Mouse (Mus musculus) heart, postnatal 0 days (tissue): ENCODE data around the gene Gpr153. TPM values are rescaled to one million over a fixed set of nuclear protein-coding genes. Genes with fewer than 3 reads are reported as not detected.

Experiments used
- ATAC-seq: fragments of 200-750 bp; cut with Nextera tagmentation; 2 replicates; pipeline ENCODE4 v1.8.0; 2017; ENCODE audit warnings: low read depth, moderate number of reproducible peaks, moderate library complexity; ENCODE audit not compliant: insufficient read depth
- DNase-seq: peaks from one replicate; pipeline ENCODE4 v3.0.0-alpha.2; 2016; ENCODE audit warnings: low spot score
- H3K27ac ChIP-seq: fragments of 300-500 bp; sonication (generic); 2 replicates; pipeline ENCODE4 v1.5.1; 2014; ENCODE audit warnings: low read depth, mild to moderate bottlenecking
- H3K27me3 ChIP-seq: fragments of 300-500 bp; sonication (generic); 2 replicates; pipeline ENCODE4 v1.6.1; 2014; ENCODE audit warnings: low read length, mixed read lengths; ENCODE audit not compliant: control insufficient read depth, insufficient read depth
- H3K36me3 ChIP-seq: fragments of 300-500 bp; sonication (generic); replicated peaks from 2 replicates; pipeline ENCODE4 v1.6.1; 2014; ENCODE audit warnings: low read length, mixed read lengths; ENCODE audit not compliant: control insufficient read depth, insufficient read depth
- H3K4me1 ChIP-seq: fragments of 300-500 bp; sonication (generic); 2 replicates; pipeline ENCODE4 v1.6.1; 2014; ENCODE audit warnings: antibody characterized with exemption; ENCODE audit not compliant: control insufficient read depth, insufficient read depth
- H3K4me2 ChIP-seq: fragments of 300-500 bp; sonication (generic); 2 replicates; pipeline ENCODE4 v1.6.1; 2014; ENCODE audit warnings: low read depth, mild to moderate bottlenecking, low read length, moderate library complexity
- H3K4me3 ChIP-seq: fragments of 300-500 bp; sonication (generic); 2 replicates; pipeline ENCODE4 v1.5.1; 2014; ENCODE audit warnings: low read depth, low read length
- H3K9ac ChIP-seq: fragments of 300-500 bp; sonication (generic); replicated peaks from 2 replicates; pipeline ENCODE4 v1.6.1; 2014; ENCODE audit warnings: low read depth, low read length, mixed read lengths
- H3K9me3 ChIP-seq: fragments of 300-500 bp; sonication (generic); replicated peaks from 2 replicates; pipeline ENCODE4 v1.6.1; 2016; ENCODE audit warnings: low read length; ENCODE audit not compliant: control insufficient read depth
- CTCF ChIP-seq: IDR thresholded peaks from 2 replicates; pipeline ENCODE4 v1.5.1; 2016; ENCODE audit warnings: antibody characterized with exemption, control low read depth, low read depth
- EP300 ChIP-seq: IDR thresholded peaks from 2 replicates; pipeline ENCODE4 v1.6.1; 2016; ENCODE audit warnings: antibody characterized with exemption, low read depth
- WGBS: fragments of 180-500 bp; shearing (Covaris S2); extraction: QIAGEN DNeasy Blood & Tissue Kit; methylation state at CpG from one replicate; pipeline ENCODE4 v1.1.7; 2014; 5-methylcytosine and 5-hydroxymethylcytosine counted together
- polyA plus RNA-seq: library from polyadenylated mRNA; unstranded; fragments of >200 nt; fragmentation: Nextera tagmentation; extraction: Ambion mirVana; gene quantifications from 2 replicates; pipeline ENCODE4 v1.2.1, GENCODE M21; 2015
- total RNA-seq: library from RNA; depleted of rRNA; stranded (reverse); fragments of >200 nt; gene quantifications from 2 replicates; pipeline ENCODE4 v1.2.3, GENCODE M21; 2014; ENCODE audit warnings: low replicate concordance

Gene Gpr153
- total and polyA plus RNA-seq, 2 experiments from 2014 or later, result 5.0 to 50.8 TPM

- Histone ChIP-seq H3K4me3 (no peak overlapping the region), H3K9me3 (no peaks in the 10 kb centered on the region), H3K27me3 (no peaks in the 10 kb centered on the region), H3K4me1 (peaks cover 81% of the 10 kb centered on the region), H3K4me2 (no peak overlapping the region), H3K36me3 (0 out of 2 replicates have a peak, but pooled peaks cover 3% of the 10 kb centered on the region), H3K9ac (no peak overlapping the region), H3K27ac (peak overlapping the region; percentile 73)
- TF ChIP-seq EP300, result no peak
- TF ChIP-seq CTCF, result no peak
- DNase-seq, result no peak
- WGBS, result 51% methylated on average over 5 of the region's 5 CpGs
- no peak for ATAC-seq
These were observed 8.2 kb upstream of the Gpr153 start for GRCm38 (mm10) chr4:152265791-152266190.

GRCm38 (mm10) chr4:152266236-152266895, 7.7 kb upstream of the Gpr153 start:
- no peak for ATAC-seq
- DNase-seq, result no peak
- Histone ChIP-seq H3K9me3 (no peaks in the 10 kb centered on the region), H3K27me3 (no peaks in the 10 kb centered on the region), H3K4me3 (no peak overlapping the region), H3K4me2 (no peak overlapping the region), H3K9ac (no peak overlapping the region), H3K4me1 (peaks cover 81% of the 10 kb centered on the region), H3K27ac (peak overlapping the region; percentile 73), H3K36me3 (no peaks in the 10 kb centered on the region)
- no peak for TF ChIP-seq CTCF
- no peak for TF ChIP-seq EP300
- 27% methylated on average over 10 of the region's 10 CpGs for WGBS

GRCm38 (mm10) chr4:152267748-152268369, 6.2 kb upstream of the Gpr153 start:
- Histone ChIP-seq H3K9ac (no peak overlapping the region), H3K4me1 (peaks cover 87% of the 10 kb centered on the region), H3K4me3 (no peak overlapping the region), H3K27me3 (no peaks in the 10 kb centered on the region), H3K36me3 (no peaks in the 10 kb centered on the region), H3K27ac (no peak overlapping the region), H3K4me2 (no peak overlapping the region), H3K9me3 (no peaks in the 10 kb centered on the region)
- TF ChIP-seq CTCF (no peak), EP300 (no peak)
- 62% methylated on average over 13 of the region's 13 CpGs for WGBS
- ATAC-seq (no peak), DNase-seq (no peak)

- 90% methylated on average over 13 of the region's 13 CpGs for WGBS
- TF ChIP-seq EP300 (no peak), CTCF (no peak)
- H3K27ac ChIP-seq, result peak overlapping the region; percentile 36; the same call in 1 of the 2 replicates
These were observed 4.1 kb upstream of the Gpr153 start for GRCm38 (mm10) chr4:152269967-152270366.

GRCm38 (mm10) chr4:152270599-152270998, 3.4 kb upstream of the Gpr153 start:
- Histone ChIP-seq H3K4me3 (no peak overlapping the region), H3K36me3 (no peaks in the 10 kb centered on the region), H3K4me2 (no peak overlapping the region), H3K9me3 (no peaks in the 10 kb centered on the region), H3K9ac (no peak overlapping the region), H3K4me1 (peaks cover 86% of the 10 kb centered on the region), H3K27me3 (0 out of 2 replicates have a peak, but pooled peaks cover 2% of the 10 kb centered on the region), H3K27ac (peak overlapping the region; percentile 36)
- DNase-seq (no peak), ATAC-seq (no peak)
- TF ChIP-seq CTCF, result no peak
- no peak for TF ChIP-seq EP300
- 53% methylated on average over 9 of the region's 9 CpGs for WGBS

More at GRCm38 (mm10) chr4:152269967-152270366, 4.1 kb upstream of the Gpr153 start:
- H3K36me3 ChIP-seq, result no peaks in the 10 kb centered on the region
- peaks cover 86% of the 10 kb centered on the region for H3K4me1 ChIP-seq
- no peak overlapping the region for H3K4me2 ChIP-seq
- H3K9me3 ChIP-seq, result no peaks in the 10 kb centered on the region
- DNase-seq (no peak), ATAC-seq (no peak)
- H3K4me3 ChIP-seq, result no peak overlapping the region
- H3K9ac ChIP-seq, result no peak overlapping the region
- no peaks in the 10 kb centered on the region for H3K27me3 ChIP-seq
